Mouse (Mus musculus): Measurements from ENCODE around the gene Olfr1305. TPM values are rescaled to one million over a fixed set of nuclear protein-coding genes. Genes with fewer than 3 reads are reported as not detected.

The Olfr1305 gene
- total RNA-seq (2023), result not detected

GRCm38 (mm10) chr2:111877049-111877448 lies at the start of gene Olfr1305:
Gene Olfr1305, minus strand, starts transcription at chr2:111877149.

GRCm38 (mm10) chr2:111916171-111916570 lies 39.2 kb upstream of the Olfr1305 start, which contains the start of gene Olfr1306:
Gene Olfr1306, minus strand, starts transcription at chr2:111916271.

GRCm38 (mm10) chr2:111820240-111820639 lies 56.7 kb downstream of the Olfr1305 start, which contains the start of gene Olfr1303:
Gene Olfr1303, minus strand, starts transcription at chr2:111820340.

Other genes with a start within 250 kb of the Olfr1305 start
- not detected for gene Olfr1298, start 227.9 kb downstream of the Olfr1305 start, total RNA-seq (2023)
- gene Olfr1299, start 215.7 kb downstream of the Olfr1305 start, total RNA-seq (2023), result not detected
- gene Olfr1301, start 126.1 kb downstream of the Olfr1305 start, total RNA-seq (2023), result not detected
- gene Olfr1302, start 99.7 kb downstream of the Olfr1305 start, total RNA-seq (2023), result not detected
- gene Olfr1303, start 56.8 kb downstream of the Olfr1305 start, total RNA-seq (2023), result not detected
- gene Olfr1306, start 39.1 kb upstream of the Olfr1305 start, total RNA-seq (2023), result not detected
- gene Olfr1307, start 72.3 kb upstream of the Olfr1305 start, total RNA-seq (2023), result 0.06 TPM
- gene Olfr1308, start 87.8 kb upstream of the Olfr1305 start, total RNA-seq (2023), result not detected
- gene Olfr1309, start 113.1 kb upstream of the Olfr1305 start, total RNA-seq (2023), result not detected
- gene Olfr1310, start 135.6 kb upstream of the Olfr1305 start, total RNA-seq (2023), result not detected
- gene Olfr1311, start 147.3 kb upstream of the Olfr1305 start, total RNA-seq (2023), result not detected
- not detected for gene Olfr1312, start 173.1 kb upstream of the Olfr1305 start, total RNA-seq (2023)
- not detected for gene Olfr1313, start 200.7 kb upstream of the Olfr1305 start, total RNA-seq (2023)
- not detected for gene Olfr1314, start 219.6 kb upstream of the Olfr1305 start, total RNA-seq (2023)
- gene Olfr1315-ps1, start 238.3 kb upstream of the Olfr1305 start, total RNA-seq (2023), result not detected